ENCODE assay signal across 30 mouse cellular contexts in genomic region chr1:95147531-95147930, GRCm38 (mm10).
"Had no signal": no experiment of that assay in that cellular context is flagged by ENCODE, and none has a peak within 500 bp of the region (broad histone marks: within the 10 kb centered on the region; RNA-seq: fewer than 3 reads in every experiment).

No protein-coding gene starts in this region.

- H3K27ac ChIP-seq: heart, embryonic 13.5 days; heart, embryonic 15.5 days; hindbrain, embryonic 10.5 days; hindbrain, embryonic 12.5 days; hindbrain, embryonic 13.5 days; hindbrain, embryonic 14.5 days; hindbrain, embryonic 15.5 days; hindbrain, postnatal 0 days; intestine, embryonic 15.5 days; kidney, embryonic 15.5 days; kidney, postnatal 0 days; layer of hippocampus, adult 2 months; left cerebral cortex, adult 2 months had no signal

- H3K36me3 ChIP-seq: heart, embryonic 12.5 days; heart, embryonic 13.5 days; heart, embryonic 15.5 days; hindbrain, embryonic 10.5 days; hindbrain, embryonic 12.5 days; hindbrain, embryonic 13.5 days; hindbrain, embryonic 15.5 days; intestine, embryonic 15.5 days; kidney, embryonic 15.5 days had no signal

- DNase-seq: heart, postnatal 10 days; heart, postnatal 14 days; heart, postnatal 36 days; heart, postnatal 4 days; kidney, adult 11 months; kidney, adult 18-20 months; kidney, adult 2 months; kidney, adult 8-10 months; kidney, adult 9 months; kidney, postnatal 10 days; kidney, postnatal 14 days; kidney, postnatal 25 days; kidney, postnatal 36 days; kidney, postnatal 4 days; layer of hippocampus, adult 9-11 months; layer of hippocampus, postnatal 36 days had no signal

- H3K9me3 ChIP-seq: heart, embryonic 12.5 days; heart, embryonic 13.5 days; heart, embryonic 15.5 days; hindbrain, embryonic 10.5 days; hindbrain, embryonic 12.5 days; hindbrain, embryonic 13.5 days; hindbrain, embryonic 15.5 days; intestine, embryonic 15.5 days; kidney, embryonic 15.5 days had no signal

- H3K4me2 ChIP-seq: heart, embryonic 12.5 days; heart, embryonic 13.5 days; heart, embryonic 15.5 days; hindbrain, embryonic 12.5 days; hindbrain, embryonic 13.5 days; hindbrain, embryonic 14.5 days; hindbrain, embryonic 15.5 days; intestine, embryonic 15.5 days; kidney, embryonic 15.5 days had no signal

- H3K4me1 ChIP-seq: heart, embryonic 12.5 days; heart, embryonic 13.5 days; heart, embryonic 15.5 days; hindbrain, embryonic 10.5 days; hindbrain, embryonic 12.5 days; hindbrain, embryonic 13.5 days; hindbrain, embryonic 15.5 days; intestine, embryonic 15.5 days; kidney, embryonic 15.5 days had no signal

- H3K27me3 ChIP-seq: heart, embryonic 12.5 days; heart, embryonic 13.5 days; heart, embryonic 15.5 days; hindbrain, embryonic 12.5 days; hindbrain, embryonic 13.5 days; hindbrain, embryonic 15.5 days; intestine, embryonic 15.5 days; kidney, embryonic 15.5 days had no signal

- H3K9ac ChIP-seq: heart, embryonic 12.5 days; heart, embryonic 13.5 days; heart, embryonic 15.5 days; hindbrain, embryonic 12.5 days; hindbrain, embryonic 13.5 days; hindbrain, embryonic 14.5 days; hindbrain, embryonic 15.5 days; intestine, embryonic 15.5 days; kidney, embryonic 15.5 days had no signal

- H3K4me3 ChIP-seq: heart, embryonic 12.5 days; heart, embryonic 13.5 days; heart, embryonic 15.5 days; hindbrain, embryonic 10.5 days; hindbrain, embryonic 12.5 days; hindbrain, embryonic 13.5 days; hindbrain, embryonic 15.5 days; intestine, embryonic 15.5 days; kidney, embryonic 15.5 days; layer of hippocampus, adult 2 months; left cerebral cortex, adult 2 months had no signal
